Mouse (Mus musculus): Measurements from ENCODE around the gene Tox2. TPM values are rescaled to one million over a fixed set of nuclear protein-coding genes. Genes with fewer than 3 reads are reported as not detected.

Tox2 gene
- polyA plus RNA-seq, 1 experiment from 2014 or later: 2.1 TPM

DNA sequence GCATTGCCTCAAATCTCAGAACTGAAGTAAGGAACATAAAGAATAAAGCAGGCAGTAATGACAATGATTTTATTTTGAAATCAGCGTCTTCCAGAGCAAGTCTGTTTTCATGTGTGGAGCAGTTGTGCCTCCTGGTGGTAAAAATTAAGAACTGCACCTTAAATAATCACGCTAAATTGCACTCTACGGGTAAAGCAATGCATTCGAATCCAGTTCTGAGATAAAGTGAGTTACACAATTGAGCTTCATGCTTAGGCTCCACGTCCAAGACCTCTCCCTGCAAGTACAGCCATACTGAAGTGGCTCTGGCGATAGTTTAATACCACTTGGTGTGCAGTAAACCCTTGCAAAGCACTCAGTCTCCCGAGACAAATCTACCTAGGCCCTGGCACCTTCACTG lies 127.8 kb downstream of the Tox2 start:
- DNase-seq (ENCODE audit: low spot score): peak; percentile 52
- no peaks in the 10 kb centered on the region for H3K27me3 ChIP-seq (ENCODE audit: control insufficient read depth, insufficient read depth, low read length)
- H3K36me3 ChIP-seq (ENCODE audit: control insufficient read depth, insufficient read depth, low read length): no peaks in the 10 kb centered on the region
- no peak for ATAC-seq (ENCODE audit: insufficient number of reproducible peaks, low FRiP score, low TSS enrichment, low read depth)
- no peak overlapping the region for H3K9ac ChIP-seq (ENCODE audit: low read length)
- 27% methylated on average over 7 of the region's 7 CpGs for WGBS
- H3K4me1 ChIP-seq (ENCODE audit: control insufficient read depth, insufficient read depth, low read length): no peaks in the 10 kb centered on the region
- H3K27ac ChIP-seq (replicated peaks; ENCODE audit: low read depth, low read length): no peak overlapping the region
- no peaks in the 10 kb centered on the region for H3K9me3 ChIP-seq (ENCODE audit: control insufficient read depth, low read length)
- H3K4me2 ChIP-seq (ENCODE audit: low read depth, severe bottlenecking): no peak overlapping the region
- no peak overlapping the region for H3K4me3 ChIP-seq (ENCODE audit: low read depth, low read length)

DNA sequence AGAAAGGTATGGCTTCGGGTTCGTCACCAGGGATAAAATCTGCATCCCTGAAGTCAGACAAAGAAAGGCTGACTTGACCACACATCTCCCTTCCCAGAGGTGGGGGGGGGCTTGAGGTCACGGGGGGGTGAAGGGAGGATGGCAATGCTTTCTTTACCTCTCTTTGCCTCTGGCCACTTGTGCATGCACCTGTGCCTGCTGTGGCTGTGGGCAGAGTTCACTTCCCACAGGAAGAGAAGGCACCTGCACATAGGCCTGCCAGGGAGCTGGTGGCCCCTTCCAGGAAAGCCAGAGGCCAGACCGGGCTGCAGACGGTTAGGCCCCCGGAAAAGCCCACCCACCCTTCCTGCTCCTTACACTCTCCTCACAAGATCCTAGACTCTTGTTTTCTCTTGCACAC lies 128.5 kb downstream of the Tox2 start:
- ATAC-seq (ENCODE audit: insufficient number of reproducible peaks, low FRiP score, low TSS enrichment, low read depth): no peak
- Histone ChIP-seq H3K4me1 (ENCODE audit: control insufficient read depth, insufficient read depth, low read length) (no peaks in the 10 kb centered on the region), H3K27ac (replicated peaks; ENCODE audit: low read depth, low read length) (no peak overlapping the region), H3K4me2 (ENCODE audit: low read depth, severe bottlenecking) (no peak overlapping the region), H3K27me3 (ENCODE audit: control insufficient read depth, insufficient read depth, low read length) (no peaks in the 10 kb centered on the region), H3K9me3 (ENCODE audit: control insufficient read depth, low read length) (no peaks in the 10 kb centered on the region), H3K36me3 (ENCODE audit: control insufficient read depth, insufficient read depth, low read length) (no peaks in the 10 kb centered on the region), H3K9ac (ENCODE audit: low read length) (no peak overlapping the region), H3K4me3 (ENCODE audit: low read depth, low read length) (no peak overlapping the region)
- 83% methylated on average over 6 of the region's 6 CpGs for WGBS
- no peak for DNase-seq (ENCODE audit: low spot score)

DNA sequence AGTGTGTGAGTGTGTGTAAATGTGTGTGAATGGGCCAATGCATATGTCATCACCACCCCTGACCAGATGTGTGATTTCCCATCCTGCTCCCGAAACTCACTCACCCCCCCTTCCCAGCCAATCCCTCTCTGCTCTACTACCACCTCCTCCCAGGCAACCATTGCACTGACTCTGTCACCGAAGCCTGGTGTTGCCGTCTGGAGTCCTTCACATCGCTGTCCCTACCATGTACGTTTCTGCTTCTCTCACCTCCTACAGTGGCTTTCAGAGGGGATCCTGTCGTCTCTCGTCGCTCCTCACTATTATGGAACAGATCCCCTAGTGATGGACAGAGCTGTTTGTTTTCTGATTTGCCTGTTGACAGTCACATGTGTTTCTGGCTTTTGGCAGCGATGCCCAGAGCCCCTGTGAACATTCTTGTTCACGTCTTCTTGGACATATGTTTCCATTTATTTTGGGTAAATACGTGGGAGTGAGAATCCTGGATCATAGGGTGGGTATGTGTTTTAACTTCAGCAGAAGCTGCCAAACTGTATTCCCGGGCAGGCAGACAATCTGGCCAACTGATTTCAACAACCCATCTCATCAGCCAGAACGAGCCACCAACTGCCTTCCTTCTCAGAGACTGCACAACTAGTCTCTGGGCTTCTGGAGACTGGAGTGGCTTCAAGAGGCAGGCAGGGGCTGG lies 129.6 kb downstream of the Tox2 start:
- Histone ChIP-seq H3K27ac (replicated peaks; ENCODE audit: low read depth, low read length) (no peak overlapping the region), H3K4me3 (ENCODE audit: low read depth, low read length) (no peak overlapping the region), H3K9ac (ENCODE audit: low read length) (no peak overlapping the region; the same call in 1 of the 2 replicates), H3K4me1 (ENCODE audit: control insufficient read depth, insufficient read depth, low read length) (no peaks in the 10 kb centered on the region), H3K4me2 (ENCODE audit: low read depth, severe bottlenecking) (no peak overlapping the region), H3K27me3 (ENCODE audit: control insufficient read depth, insufficient read depth, low read length) (peaks cover 8% of the 10 kb centered on the region), H3K9me3 (ENCODE audit: control insufficient read depth, low read length) (no peaks in the 10 kb centered on the region), H3K36me3 (ENCODE audit: control insufficient read depth, insufficient read depth, low read length) (no peaks in the 10 kb centered on the region)
- DNase-seq (ENCODE audit: low spot score) (no peak), ATAC-seq (ENCODE audit: insufficient number of reproducible peaks, low FRiP score, low TSS enrichment, low read depth) (no peak)
- 67% methylated on average over 13 of the region's 13 CpGs for WGBS

DNA sequence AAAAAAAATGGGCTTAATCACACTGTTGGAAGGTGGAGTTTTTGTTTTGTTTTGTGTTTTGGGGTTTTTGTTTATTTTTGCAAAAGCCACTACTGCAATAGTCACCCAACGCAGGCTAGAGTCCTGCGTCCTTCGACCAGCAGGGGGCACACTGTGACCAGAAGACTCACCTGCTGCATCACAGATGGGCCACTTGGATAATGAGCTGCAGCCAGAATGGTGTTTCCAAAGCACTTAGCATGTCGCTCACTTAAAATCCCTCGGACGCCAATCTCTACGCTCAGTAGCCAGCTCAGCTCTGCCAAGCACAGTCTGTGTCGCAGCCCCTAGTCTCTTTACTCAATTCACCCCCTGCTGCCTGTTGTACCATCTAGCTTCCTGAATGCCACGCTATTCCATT lies 137.3 kb downstream of the Tox2 start:
- DNase-seq (ENCODE audit: low spot score) (peak; percentile 87), ATAC-seq (ENCODE audit: insufficient number of reproducible peaks, low FRiP score, low TSS enrichment, low read depth) (no peak)
- Histone ChIP-seq H3K36me3 (ENCODE audit: control insufficient read depth, insufficient read depth, low read length) (no peaks in the 10 kb centered on the region), H3K4me3 (ENCODE audit: low read depth, low read length) (no peak overlapping the region), H3K9me3 (ENCODE audit: control insufficient read depth, low read length) (no peaks in the 10 kb centered on the region), H3K27ac (replicated peaks; ENCODE audit: low read depth, low read length) (no peak overlapping the region), H3K4me2 (ENCODE audit: low read depth, severe bottlenecking) (no peak overlapping the region), H3K4me1 (ENCODE audit: control insufficient read depth, insufficient read depth, low read length) (no peaks in the 10 kb centered on the region), H3K9ac (ENCODE audit: low read length) (no peak overlapping the region), H3K27me3 (ENCODE audit: control insufficient read depth, insufficient read depth, low read length) (peaks cover 49% of the 10 kb centered on the region)
- WGBS: 25% methylated on average over 9 of the region's 9 CpGs

DNA sequence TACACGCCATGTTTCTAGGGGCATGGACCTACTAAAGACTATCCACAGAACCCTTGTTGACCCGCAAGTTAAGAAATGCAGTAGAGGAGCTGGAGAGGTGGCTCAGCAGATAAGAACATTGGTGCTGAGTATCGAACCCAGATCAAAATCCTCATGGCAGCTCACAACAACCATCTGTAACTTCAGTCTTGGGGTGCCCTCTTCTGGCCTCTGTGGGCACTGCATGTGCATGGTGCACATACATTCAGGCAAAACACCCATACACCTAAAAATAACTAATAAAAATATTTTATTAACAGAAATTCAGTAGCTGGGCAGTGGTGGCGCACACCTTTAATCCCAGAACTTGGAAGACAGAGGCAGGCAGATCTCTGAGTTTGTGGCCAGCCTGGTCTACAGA lies 140.7 kb downstream of the Tox2 start:
- H3K27me3 ChIP-seq (ENCODE audit: control insufficient read depth, insufficient read depth, low read length): peaks cover 29% of the 10 kb centered on the region
- no peaks in the 10 kb centered on the region for H3K36me3 ChIP-seq (ENCODE audit: control insufficient read depth, insufficient read depth, low read length)
- 92% methylated on average over 4 of the region's 4 CpGs for WGBS
- no peak overlapping the region for H3K4me2 ChIP-seq (ENCODE audit: low read depth, severe bottlenecking)
- no peak for ATAC-seq (ENCODE audit: insufficient number of reproducible peaks, low FRiP score, low TSS enrichment, low read depth)
- DNase-seq (ENCODE audit: low spot score): peak; percentile 68
- H3K4me1 ChIP-seq (ENCODE audit: control insufficient read depth, insufficient read depth, low read length): no peaks in the 10 kb centered on the region
- no peaks in the 10 kb centered on the region for H3K9me3 ChIP-seq (ENCODE audit: control insufficient read depth, low read length)
- no peak overlapping the region for H3K9ac ChIP-seq (ENCODE audit: low read length)
- H3K27ac ChIP-seq (replicated peaks; ENCODE audit: low read depth, low read length): no peak overlapping the region
- no peak overlapping the region for H3K4me3 ChIP-seq (ENCODE audit: low read depth, low read length)

GRCm38 (mm10) chr2:163344976-163345660 lies 142.2 kb downstream of the Tox2 start:
- Histone ChIP-seq H3K27me3 (ENCODE audit: control insufficient read depth, insufficient read depth, low read length) (peaks cover 15% of the 10 kb centered on the region), H3K9me3 (ENCODE audit: control insufficient read depth, low read length) (no peaks in the 10 kb centered on the region), H3K9ac (ENCODE audit: low read length) (no peak overlapping the region), H3K4me1 (ENCODE audit: control insufficient read depth, insufficient read depth, low read length) (no peaks in the 10 kb centered on the region), H3K4me2 (ENCODE audit: low read depth, severe bottlenecking) (no peak overlapping the region), H3K36me3 (ENCODE audit: control insufficient read depth, insufficient read depth, low read length) (no peaks in the 10 kb centered on the region), H3K27ac (replicated peaks; ENCODE audit: low read depth, low read length) (no peak overlapping the region), H3K4me3 (ENCODE audit: low read depth, low read length) (no peak overlapping the region)
- no peak for DNase-seq (ENCODE audit: low spot score)
- ATAC-seq (ENCODE audit: insufficient number of reproducible peaks, low FRiP score, low TSS enrichment, low read depth): no peak
- 82% methylated on average over 13 of the region's 13 CpGs for WGBS

GRCm38 (mm10) chr2:163346497-163346896 lies 143.6 kb downstream of the Tox2 start:
- WGBS: 76% methylated on average over 11 of the region's 11 CpGs

DNA sequence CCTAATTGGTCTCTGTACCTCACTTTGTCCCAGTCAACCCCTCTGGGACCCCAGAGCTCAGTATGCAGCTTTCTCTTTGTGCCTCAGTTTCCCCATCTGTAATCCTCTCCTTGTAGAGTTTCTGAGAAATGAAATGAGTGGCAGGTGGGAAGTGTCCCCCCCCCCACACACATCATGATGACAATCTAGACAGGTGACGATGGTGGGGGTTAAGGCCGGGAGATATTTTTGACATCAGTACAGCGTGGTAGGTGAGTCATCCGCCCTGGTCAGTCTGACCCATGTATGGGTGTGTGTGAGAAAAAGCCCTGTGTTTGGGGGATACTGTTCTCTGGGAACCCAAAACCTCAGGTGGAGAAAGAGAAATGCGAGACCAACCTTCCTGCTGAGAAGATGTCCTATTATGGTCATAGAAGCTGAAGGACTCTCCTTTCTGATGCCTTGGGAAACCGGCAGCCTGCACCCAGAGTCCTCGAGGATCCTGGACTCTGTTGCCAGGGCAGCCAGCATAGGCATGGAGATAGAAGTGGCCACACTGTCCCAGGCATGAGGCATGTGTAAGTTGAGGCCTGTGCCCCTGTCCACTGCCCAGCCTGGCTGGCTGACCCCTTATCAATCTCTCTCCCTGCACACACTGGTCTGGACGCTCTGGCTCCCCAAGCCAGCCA lies 144.7 kb downstream of the Tox2 start:
- 84% methylated on average over 8 of the region's 8 CpGs for WGBS
- no peaks in the 10 kb centered on the region for H3K4me1 ChIP-seq (ENCODE audit: control insufficient read depth, insufficient read depth, low read length)
- no peak overlapping the region for H3K4me3 ChIP-seq (ENCODE audit: low read depth, low read length)
- no peak overlapping the region for H3K4me2 ChIP-seq (ENCODE audit: low read depth, severe bottlenecking)
- no peak overlapping the region for H3K27ac ChIP-seq (replicated peaks; ENCODE audit: low read depth, low read length)
- DNase-seq (ENCODE audit: low spot score) (no peak), ATAC-seq (ENCODE audit: insufficient number of reproducible peaks, low FRiP score, low TSS enrichment, low read depth) (no peak)
- no peaks in the 10 kb centered on the region for H3K27me3 ChIP-seq (ENCODE audit: control insufficient read depth, insufficient read depth, low read length)
- H3K36me3 ChIP-seq (ENCODE audit: control insufficient read depth, insufficient read depth, low read length): no peaks in the 10 kb centered on the region
- no peak overlapping the region for H3K9ac ChIP-seq (ENCODE audit: low read length)
- no peaks in the 10 kb centered on the region; the same call in 1 of the 2 replicates for H3K9me3 ChIP-seq (ENCODE audit: control insufficient read depth, low read length)

More at GRCm38 (mm10) chr2:163346497-163346896, 143.6 kb downstream of the Tox2 start:
- DNase-seq (ENCODE audit: low spot score): no peak
- H3K4me3 ChIP-seq (ENCODE audit: low read depth, low read length): no peak overlapping the region
- H3K36me3 ChIP-seq (ENCODE audit: control insufficient read depth, insufficient read depth, low read length): no peaks in the 10 kb centered on the region
- no peak overlapping the region for H3K9ac ChIP-seq (ENCODE audit: low read length)
- no peak for ATAC-seq (ENCODE audit: insufficient number of reproducible peaks, low FRiP score, low TSS enrichment, low read depth)
- no peaks in the 10 kb centered on the region for H3K4me1 ChIP-seq (ENCODE audit: control insufficient read depth, insufficient read depth, low read length)
- peaks cover 5% of the 10 kb centered on the region for H3K27me3 ChIP-seq (ENCODE audit: control insufficient read depth, insufficient read depth, low read length)
- H3K4me2 ChIP-seq (ENCODE audit: low read depth, severe bottlenecking): no peak overlapping the region
- H3K9me3 ChIP-seq (ENCODE audit: control insufficient read depth, low read length): no peaks in the 10 kb centered on the region; the same call in 1 of the 2 replicates
- no peak overlapping the region for H3K27ac ChIP-seq (replicated peaks; ENCODE audit: low read depth, low read length)

Measured in limb, embryonic 11.5 days (tissue).